Mouse (Mus musculus): ENCODE measurements around the gene Lhx6. TPM values are rescaled to one million over a fixed set of nuclear protein-coding genes. Genes with fewer than 3 reads are reported as not detected.
A peak's percentile ranks its signal among the peaks of the same experiment; 100 is the strongest.

Gene Lhx6
- polyA plus RNA-seq, 1 experiment, result 1.4 TPM

- Histone ChIP-seq H3K4me3 (ENCODE audit: insufficient read depth, low read depth, low read length) (no peak overlapping the region), H3K4me1 (ENCODE audit: control insufficient read depth, insufficient read depth, low read length) (peaks cover 7% of the 10 kb centered on the region), H3K27me3 (replicated peaks; ENCODE audit: control insufficient read depth, insufficient read depth, low read length) (no peaks in the 10 kb centered on the region), H3K27ac (ENCODE audit: insufficient read depth, low read depth, low read length) (peak overlapping the region; percentile 45; the same call in 1 of the 2 replicates), H3K36me3 (ENCODE audit: control insufficient read depth, insufficient read depth, low read length) (peaks cover 8% of the 10 kb centered on the region)
- DNase-seq, result peak; percentile 52
- 56% methylated on average over 4 of the region's 4 CpGs for WGBS
- no peak for TF ChIP-seq CTCF (conservative IDR thresholded peaks at IDR 0.05; ENCODE audit: insufficient read depth, insufficient read length, low read depth, low read length)
- no peak for TF ChIP-seq POLR2A (IDR thresholded peaks at IDR 0.05; ENCODE audit: low read depth, low read length)
Observed at GRCm38 (mm10) chr2:36127973-36128372, 22.8 kb upstream of the Lhx6 start.

- DNase-seq, result no peak
- TF ChIP-seq POLR2A (IDR thresholded peaks at IDR 0.05; ENCODE audit: low read depth, low read length) (no peak), CTCF (conservative IDR thresholded peaks at IDR 0.05; ENCODE audit: insufficient read depth, insufficient read length, low read depth, low read length) (no peak)
- Histone ChIP-seq H3K27me3 (replicated peaks; ENCODE audit: control insufficient read depth, insufficient read depth, low read length) (no peaks in the 10 kb centered on the region), H3K4me1 (ENCODE audit: control insufficient read depth, insufficient read depth, low read length) (peaks cover 7% of the 10 kb centered on the region), H3K27ac (ENCODE audit: insufficient read depth, low read depth, low read length) (no peak overlapping the region), H3K4me3 (ENCODE audit: insufficient read depth, low read depth, low read length) (no peak overlapping the region), H3K36me3 (ENCODE audit: control insufficient read depth, insufficient read depth, low read length) (peaks cover 6% of the 10 kb centered on the region)
- WGBS, result 83% methylated on average over 9 of the region's 9 CpGs
Observed at GRCm38 (mm10) chr2:36126795-36127429, 21.7 kb upstream of the Lhx6 start.

- Histone ChIP-seq H3K27ac (ENCODE audit: insufficient read depth, low read depth, low read length) (no peak overlapping the region), H3K27me3 (replicated peaks; ENCODE audit: control insufficient read depth, insufficient read depth, low read length) (no peaks in the 10 kb centered on the region), H3K4me1 (ENCODE audit: control insufficient read depth, insufficient read depth, low read length) (no peaks in the 10 kb centered on the region), H3K36me3 (ENCODE audit: control insufficient read depth, insufficient read depth, low read length) (peaks cover 3% of the 10 kb centered on the region), H3K4me3 (ENCODE audit: insufficient read depth, low read depth, low read length) (no peak overlapping the region)
- TF ChIP-seq CTCF (conservative IDR thresholded peaks at IDR 0.05; ENCODE audit: insufficient read depth, insufficient read length, low read depth, low read length) (peak; percentile 24; the same call in 1 of the 2 replicates), POLR2A (IDR thresholded peaks at IDR 0.05; ENCODE audit: low read depth, low read length) (no peak)
- 80% methylated on average over 3 of the region's 3 CpGs for WGBS
- no peak for DNase-seq
Observed at GRCm38 (mm10) chr2:36112632-36113031, 7.4 kb upstream of the Lhx6 start.

GRCm38 (mm10) chr2:36108615-36109014, 3.4 kb upstream of the Lhx6 start:
- Histone ChIP-seq H3K27me3 (replicated peaks; ENCODE audit: control insufficient read depth, insufficient read depth, low read length) (peaks cover 5% of the 10 kb centered on the region), H3K36me3 (ENCODE audit: control insufficient read depth, insufficient read depth, low read length) (no peaks in the 10 kb centered on the region), H3K4me3 (ENCODE audit: insufficient read depth, low read depth, low read length) (no peak overlapping the region), H3K27ac (ENCODE audit: insufficient read depth, low read depth, low read length) (no peak overlapping the region), H3K4me1 (ENCODE audit: control insufficient read depth, insufficient read depth, low read length) (no peaks in the 10 kb centered on the region)
- TF ChIP-seq POLR2A (IDR thresholded peaks at IDR 0.05; ENCODE audit: low read depth, low read length), result no peak
- TF ChIP-seq CTCF (conservative IDR thresholded peaks at IDR 0.05; ENCODE audit: insufficient read depth, insufficient read length, low read depth, low read length), result no peak
- 15% methylated on average over 7 of the region's 7 CpGs for WGBS
- no peak for DNase-seq

DNA sequence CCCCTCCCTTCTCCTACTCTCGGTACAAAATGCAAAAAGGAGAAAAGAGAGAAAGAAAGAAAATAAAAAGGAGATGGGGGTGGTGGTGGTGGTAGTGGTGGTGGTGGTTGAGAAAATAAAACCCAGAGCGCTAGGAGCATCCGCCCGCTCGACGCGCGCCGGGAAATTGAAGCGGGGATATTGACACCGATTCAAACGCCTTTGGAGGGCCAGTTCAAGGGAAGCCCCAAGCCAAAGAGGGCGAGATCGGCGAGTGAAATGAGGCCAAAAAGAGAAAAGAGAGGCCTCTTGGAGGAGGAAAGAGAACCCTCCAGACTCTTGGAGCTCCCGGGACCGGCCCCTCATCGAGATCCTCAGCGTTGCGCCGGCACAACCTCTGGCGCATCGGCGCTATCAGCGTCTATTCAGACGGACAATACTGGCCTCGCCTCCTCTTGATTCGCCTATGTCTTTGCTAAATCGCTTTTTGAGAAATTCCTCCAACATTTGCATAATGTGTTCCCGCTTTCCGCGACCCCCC, 712 bp downstream of the Lhx6 start:
- peaks cover 5% of the 10 kb centered on the region for H3K27me3 ChIP-seq (replicated peaks; ENCODE audit: control insufficient read depth, insufficient read depth, low read length)
- H3K27ac ChIP-seq (ENCODE audit: insufficient read depth, low read depth, low read length), result no peak overlapping the region
- DNase-seq, result no peak
- H3K4me1 ChIP-seq (ENCODE audit: control insufficient read depth, insufficient read depth, low read length), result peaks cover 3% of the 10 kb centered on the region; the same call in 1 of the 2 replicates
- no peaks in the 10 kb centered on the region for H3K36me3 ChIP-seq (ENCODE audit: control insufficient read depth, insufficient read depth, low read length)
- TF ChIP-seq CTCF (conservative IDR thresholded peaks at IDR 0.05; ENCODE audit: insufficient read depth, insufficient read length, low read depth, low read length) (no peak), POLR2A (IDR thresholded peaks at IDR 0.05; ENCODE audit: low read depth, low read length) (no peak)
- peak overlapping the region; percentile 31 for H3K4me3 ChIP-seq (ENCODE audit: insufficient read depth, low read depth, low read length)
- WGBS, result 3% methylated on average over 32 of the region's 32 CpGs

- 8% methylated on average over 38 of the region's 38 CpGs for WGBS
- H3K36me3 ChIP-seq (ENCODE audit: control insufficient read depth, insufficient read depth, low read length), result no peaks in the 10 kb centered on the region
- peaks cover 3% of the 10 kb centered on the region; the same call in 1 of the 2 replicates for H3K4me1 ChIP-seq (ENCODE audit: control insufficient read depth, insufficient read depth, low read length)
- DNase-seq, result peak; percentile 24
- no peak for TF ChIP-seq POLR2A (IDR thresholded peaks at IDR 0.05; ENCODE audit: low read depth, low read length)
- TF ChIP-seq CTCF (conservative IDR thresholded peaks at IDR 0.05; ENCODE audit: insufficient read depth, insufficient read length, low read depth, low read length), result no peak
- H3K27ac ChIP-seq (ENCODE audit: insufficient read depth, low read depth, low read length), result no peak overlapping the region
- peak overlapping the region; percentile 29 for H3K4me3 ChIP-seq (ENCODE audit: insufficient read depth, low read depth, low read length)
- peaks cover 5% of the 10 kb centered on the region for H3K27me3 ChIP-seq (replicated peaks; ENCODE audit: control insufficient read depth, insufficient read depth, low read length)
Observed at GRCm38 (mm10) chr2:36103555-36104367, 1.4 kb downstream of the Lhx6 start.

- H3K4me3 ChIP-seq (ENCODE audit: insufficient read depth, low read depth, low read length), result peak overlapping the region; percentile 29; the same call in 1 of the 2 replicates
- no peak overlapping the region for H3K27ac ChIP-seq (ENCODE audit: insufficient read depth, low read depth, low read length)
- 18% methylated on average over 21 of the region's 21 CpGs for WGBS
Observed at GRCm38 (mm10) chr2:36103069-36103554, 2.1 kb downstream of the Lhx6 start.

More at GRCm38 (mm10) chr2:36103069-36103554, 2.1 kb downstream of the Lhx6 start:
- Histone ChIP-seq H3K27me3 (replicated peaks; ENCODE audit: control insufficient read depth, insufficient read depth, low read length) (peaks cover 5% of the 10 kb centered on the region), H3K4me1 (ENCODE audit: control insufficient read depth, insufficient read depth, low read length) (peaks cover 3% of the 10 kb centered on the region; the same call in 1 of the 2 replicates), H3K36me3 (ENCODE audit: control insufficient read depth, insufficient read depth, low read length) (no peaks in the 10 kb centered on the region)
- DNase-seq, result no peak
- TF ChIP-seq POLR2A (IDR thresholded peaks at IDR 0.05; ENCODE audit: low read depth, low read length) (no peak), CTCF (conservative IDR thresholded peaks at IDR 0.05; ENCODE audit: insufficient read depth, insufficient read length, low read depth, low read length) (no peak)

Measured in kidney, adult 2 months (tissue).